Mouse (Mus musculus): ENCODE results near the gene Clasrp.

DNA sequence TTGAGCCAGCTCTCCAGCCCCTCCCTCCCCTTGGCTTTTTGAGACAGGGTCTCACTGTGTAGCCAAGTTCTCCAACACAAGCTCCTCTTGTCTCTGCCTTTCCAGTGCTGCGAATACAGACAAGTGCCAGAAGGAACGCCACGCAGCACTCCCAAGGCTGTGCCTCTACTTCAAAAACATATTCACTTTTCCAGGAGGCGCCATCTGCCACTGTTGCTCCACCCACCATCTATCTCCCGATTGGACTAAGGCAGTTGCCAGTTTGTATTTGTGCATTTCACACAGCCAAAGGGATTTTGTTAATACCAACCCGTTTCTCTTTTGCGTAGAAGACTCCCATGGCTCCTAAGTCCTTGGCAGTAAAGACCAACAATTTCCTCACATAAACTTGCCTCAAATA is 16.5 kb upstream of the Clasrp start:
- TF ChIP-seq CTCF (IDR thresholded peaks at IDR 0.05; ENCODE audit: low read depth) (no peak), EP300 (IDR thresholded peaks at IDR 0.05; ENCODE audit: low read depth) (no peak)
